Mouse (Mus musculus) testis, adult 2 months (tissue): ENCODE results near the gene Mmp2.

Experiments
- CTCF ChIP-seq: fragments of 200-500 bp; IDR thresholded peaks from 2 replicates; pipeline ENCODE4 v1.5.1; 2012; ENCODE audit warnings: low read depth, mild to moderate bottlenecking, inconsistent platforms, low read length, moderate library complexity; ENCODE audit not compliant: control insufficient read depth, insufficient read depth, insufficient replicate concordance
- POLR2A ChIP-seq: fragments of 200-500 bp; IDR thresholded peaks from 2 replicates; pipeline ENCODE4 v1.6.1; 2012; ENCODE audit warnings: low read depth, mild to moderate bottlenecking, inconsistent platforms, low read length, moderate library complexity; ENCODE audit not compliant: control insufficient read depth

- no peak for TF ChIP-seq CTCF
- TF ChIP-seq POLR2A, result no peak
Observed at GRCm38 (mm10) chr8:92851381-92851780, 24.3 kb downstream of the Mmp2 start.
